Mouse (Mus musculus): ENCODE results near the gene Etnk1. TPM values are rescaled to one million over a fixed set of nuclear protein-coding genes. Genes with fewer than 3 reads are reported as not detected.

Gene Etnk1
- polyA plus RNA-seq, 1 experiment: 38.3 TPM

DNA sequence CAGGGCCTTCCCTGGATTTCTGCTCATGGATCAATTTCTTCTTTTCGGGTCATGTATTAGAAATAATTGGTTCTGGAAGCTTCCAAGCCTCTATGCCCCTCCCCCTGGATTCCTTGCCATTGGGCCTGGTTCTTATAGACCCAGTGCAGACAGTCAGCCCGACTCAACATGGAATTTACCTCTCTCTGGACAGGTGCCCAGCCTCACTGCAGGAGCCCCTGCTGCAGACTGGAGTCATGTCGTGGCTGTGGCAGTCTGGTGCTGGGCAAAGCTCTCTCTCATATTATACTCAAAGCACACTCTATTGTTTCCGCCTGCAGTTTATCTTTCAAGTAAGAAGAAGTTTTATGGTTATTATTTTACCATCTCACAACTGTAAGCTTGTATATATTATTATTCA is 90.9 kb downstream of the Etnk1 start:
- Histone ChIP-seq H3K4me3 (ENCODE audit: extremely low read depth, insufficient read depth, insufficient read length) (no peak overlapping the region), H3K27ac (ENCODE audit: insufficient read depth, low read length) (no peak overlapping the region), H3K36me3 (ENCODE audit: control insufficient read depth, insufficient read depth, low read length) (no peaks in the 10 kb centered on the region), H3K4me1 (ENCODE audit: control insufficient read depth, insufficient read depth, insufficient read length) (no peaks in the 10 kb centered on the region), H3K27me3 (ENCODE audit: control insufficient read depth, insufficient read depth, low read length) (no peaks in the 10 kb centered on the region)
- WGBS: 80% methylated on average over 4 of the region's 4 CpGs
- DNase-seq (ENCODE audit: low read depth in 1 of 2, low spot score in 2 of 2): no peak
- TF ChIP-seq CTCF (IDR thresholded peaks at IDR 0.05; ENCODE audit: extremely low read depth, insufficient read depth, insufficient read length, insufficient replicate concordance) (no peak), POLR2A (IDR thresholded peaks at IDR 0.05; ENCODE audit: low read depth, low read length) (no peak)

DNA sequence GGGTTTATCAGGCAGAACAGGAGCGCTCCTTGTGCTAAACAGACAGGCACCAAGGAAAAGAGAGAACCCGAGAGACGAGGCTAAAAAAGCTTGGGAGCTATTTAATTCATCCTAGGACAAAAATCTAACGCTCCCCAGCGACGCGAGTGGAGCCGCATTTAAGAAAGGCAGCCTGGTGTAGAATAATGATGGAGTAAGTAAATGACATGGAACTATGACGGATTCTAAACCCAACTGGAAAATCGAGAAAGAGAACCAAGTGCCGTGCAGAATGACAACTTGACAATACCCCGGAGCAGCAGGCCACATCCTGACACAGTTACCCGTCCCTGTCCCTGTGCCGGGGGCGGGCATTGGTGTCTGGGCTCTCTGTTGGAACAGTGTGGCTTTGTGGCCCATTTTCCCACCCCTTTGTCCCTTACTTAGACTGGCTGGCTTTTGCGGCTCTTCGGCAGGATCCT is 92.2 kb downstream of the Etnk1 start:
- no peak for DNase-seq (ENCODE audit: low read depth in 1 of 2, low spot score in 2 of 2)
- WGBS: 86% methylated on average over 17 of the region's 17 CpGs
- Histone ChIP-seq H3K27ac (ENCODE audit: insufficient read depth, low read length) (no peak overlapping the region), H3K36me3 (ENCODE audit: control insufficient read depth, insufficient read depth, low read length) (no peaks in the 10 kb centered on the region), H3K4me1 (ENCODE audit: control insufficient read depth, insufficient read depth, insufficient read length) (no peaks in the 10 kb centered on the region), H3K27me3 (ENCODE audit: control insufficient read depth, insufficient read depth, low read length) (no peaks in the 10 kb centered on the region), H3K4me3 (ENCODE audit: extremely low read depth, insufficient read depth, insufficient read length) (no peak overlapping the region)
- TF ChIP-seq POLR2A (IDR thresholded peaks at IDR 0.05; ENCODE audit: low read depth, low read length): no peak
- no peak for TF ChIP-seq CTCF (IDR thresholded peaks at IDR 0.05; ENCODE audit: extremely low read depth, insufficient read depth, insufficient read length, insufficient replicate concordance)

GRCm38 (mm10) chr6:143259870-143260559 is 93.0 kb downstream of the Etnk1 start:
- Histone ChIP-seq H3K4me1 (ENCODE audit: control insufficient read depth, insufficient read depth, insufficient read length) (no peaks in the 10 kb centered on the region), H3K27ac (ENCODE audit: insufficient read depth, low read length) (no peak overlapping the region), H3K27me3 (ENCODE audit: control insufficient read depth, insufficient read depth, low read length) (no peaks in the 10 kb centered on the region), H3K36me3 (ENCODE audit: control insufficient read depth, insufficient read depth, low read length) (no peaks in the 10 kb centered on the region), H3K4me3 (ENCODE audit: extremely low read depth, insufficient read depth, insufficient read length) (no peak overlapping the region)
- WGBS: 77% methylated on average over 18 of the region's 18 CpGs
- DNase-seq (ENCODE audit: low read depth in 1 of 2, low spot score in 2 of 2): no peak
- no peak for TF ChIP-seq CTCF (IDR thresholded peaks at IDR 0.05; ENCODE audit: extremely low read depth, insufficient read depth, insufficient read length, insufficient replicate concordance)
- TF ChIP-seq POLR2A (IDR thresholded peaks at IDR 0.05; ENCODE audit: low read depth, low read length): no peak

- no peak for DNase-seq (ENCODE audit: low read depth in 1 of 2, low spot score in 2 of 2)
- H3K4me3 ChIP-seq (ENCODE audit: extremely low read depth, insufficient read depth, insufficient read length): no peak overlapping the region
- 89% methylated on average over 14 of the region's 14 CpGs for WGBS
- no peak overlapping the region for H3K27ac ChIP-seq (ENCODE audit: insufficient read depth, low read length)
- no peaks in the 10 kb centered on the region for H3K4me1 ChIP-seq (ENCODE audit: control insufficient read depth, insufficient read depth, insufficient read length)
- TF ChIP-seq CTCF (IDR thresholded peaks at IDR 0.05; ENCODE audit: extremely low read depth, insufficient read depth, insufficient read length, insufficient replicate concordance) (no peak), POLR2A (IDR thresholded peaks at IDR 0.05; ENCODE audit: low read depth, low read length) (no peak)
- H3K36me3 ChIP-seq (ENCODE audit: control insufficient read depth, insufficient read depth, low read length): no peaks in the 10 kb centered on the region
- H3K27me3 ChIP-seq (ENCODE audit: control insufficient read depth, insufficient read depth, low read length): no peaks in the 10 kb centered on the region
Measured at GRCm38 (mm10) chr6:143260560-143261288, 93.7 kb downstream of the Etnk1 start.

GRCm38 (mm10) chr6:143261289-143261665 is 94.3 kb downstream of the Etnk1 start:
- no peaks in the 10 kb centered on the region for H3K36me3 ChIP-seq (ENCODE audit: control insufficient read depth, insufficient read depth, low read length)
- TF ChIP-seq CTCF (IDR thresholded peaks at IDR 0.05; ENCODE audit: extremely low read depth, insufficient read depth, insufficient read length, insufficient replicate concordance): no peak
- TF ChIP-seq POLR2A (IDR thresholded peaks at IDR 0.05; ENCODE audit: low read depth, low read length): no peak
- no peak for DNase-seq (ENCODE audit: low read depth in 1 of 2, low spot score in 2 of 2)
- no peak overlapping the region for H3K4me3 ChIP-seq (ENCODE audit: extremely low read depth, insufficient read depth, insufficient read length)
- 92% methylated on average over 8 of the region's 8 CpGs for WGBS
- H3K27ac ChIP-seq (ENCODE audit: insufficient read depth, low read length): no peak overlapping the region
- no peaks in the 10 kb centered on the region for H3K4me1 ChIP-seq (ENCODE audit: control insufficient read depth, insufficient read depth, insufficient read length)
- no peaks in the 10 kb centered on the region for H3K27me3 ChIP-seq (ENCODE audit: control insufficient read depth, insufficient read depth, low read length)

DNA sequence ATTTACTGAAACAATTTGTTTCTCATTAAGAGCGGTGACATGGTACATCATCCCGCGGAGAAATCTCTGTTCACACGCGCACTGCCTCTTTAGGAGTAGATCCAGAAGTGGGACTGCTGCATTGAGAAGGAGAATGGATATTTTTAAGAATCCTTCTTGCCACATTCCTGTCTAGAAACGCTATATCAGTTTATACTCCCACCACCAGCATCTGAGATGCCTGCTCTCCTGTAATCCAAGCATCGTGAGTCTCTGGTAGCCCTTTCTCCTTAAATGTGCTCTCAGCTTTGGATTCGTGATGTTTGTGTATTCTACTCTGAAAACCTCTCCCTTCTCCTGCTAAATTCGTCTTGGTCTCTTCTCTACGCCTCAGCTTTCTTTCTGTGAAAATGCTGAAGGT is 98.5 kb downstream of the Etnk1 start:
- 89% methylated on average over 10 of the region's 10 CpGs for WGBS
- H3K4me3 ChIP-seq (ENCODE audit: extremely low read depth, insufficient read depth, insufficient read length): no peak overlapping the region

GRCm38 (mm10) chr6:143279222-143279621 is 112.2 kb downstream of the Etnk1 start:
- WGBS: 56% methylated on average over 3 of the region's 3 CpGs
- Histone ChIP-seq H3K27ac (ENCODE audit: insufficient read depth, low read length) (no peak overlapping the region), H3K27me3 (ENCODE audit: control insufficient read depth, insufficient read depth, low read length) (no peaks in the 10 kb centered on the region), H3K36me3 (ENCODE audit: control insufficient read depth, insufficient read depth, low read length) (no peaks in the 10 kb centered on the region), H3K4me1 (ENCODE audit: control insufficient read depth, insufficient read depth, insufficient read length) (no peaks in the 10 kb centered on the region), H3K4me3 (ENCODE audit: extremely low read depth, insufficient read depth, insufficient read length) (no peak overlapping the region)
- TF ChIP-seq CTCF (IDR thresholded peaks at IDR 0.05; ENCODE audit: extremely low read depth, insufficient read depth, insufficient read length, insufficient replicate concordance): 0 out of 2 replicates have a peak, but pooled peaks have one; percentile 13
- TF ChIP-seq POLR2A (IDR thresholded peaks at IDR 0.05; ENCODE audit: low read depth, low read length): no peak
- DNase-seq (ENCODE audit: low read depth in 1 of 2, low spot score in 2 of 2): no peak

More for the DNA sequence above, 98.5 kb downstream of the Etnk1 start:
- TF ChIP-seq POLR2A (IDR thresholded peaks at IDR 0.05; ENCODE audit: low read depth, low read length) (no peak), CTCF (IDR thresholded peaks at IDR 0.05; ENCODE audit: extremely low read depth, insufficient read depth, insufficient read length, insufficient replicate concordance) (no peak)
- no peaks in the 10 kb centered on the region for H3K36me3 ChIP-seq (ENCODE audit: control insufficient read depth, insufficient read depth, low read length)
- DNase-seq (ENCODE audit: low read depth in 1 of 2, low spot score in 2 of 2): no peak
- no peaks in the 10 kb centered on the region for H3K27me3 ChIP-seq (ENCODE audit: control insufficient read depth, insufficient read depth, low read length)
- no peaks in the 10 kb centered on the region for H3K4me1 ChIP-seq (ENCODE audit: control insufficient read depth, insufficient read depth, insufficient read length)
- H3K27ac ChIP-seq (ENCODE audit: insufficient read depth, low read length): no peak overlapping the region

Other genes starting within 250 kb of the Etnk1 start
- 1.9 and 2.5 TPM in 2 replicates for gene St8sia1, start 202.8 kb upstream of the Etnk1 start, polyA plus RNA-seq (2012; rRNA removed)
- 13.7 and 16.0 TPM in 2 replicates for gene C2cd5, start 67.1 kb upstream of the Etnk1 start, polyA plus RNA-seq (2012; rRNA removed)